Mouse (Mus musculus) 3134 (cell line): ENCODE measurements around the gene Cngb1.

Source experiments
- DNase-seq: peaks from one replicate; pipeline ENCODE4 v3.0.0-alpha.2; 2011; ENCODE audit warnings: low spot score; ENCODE audit not compliant: insufficient read length; ENCODE audit errors: extremely low read depth

The Cngb1 gene

DNA sequence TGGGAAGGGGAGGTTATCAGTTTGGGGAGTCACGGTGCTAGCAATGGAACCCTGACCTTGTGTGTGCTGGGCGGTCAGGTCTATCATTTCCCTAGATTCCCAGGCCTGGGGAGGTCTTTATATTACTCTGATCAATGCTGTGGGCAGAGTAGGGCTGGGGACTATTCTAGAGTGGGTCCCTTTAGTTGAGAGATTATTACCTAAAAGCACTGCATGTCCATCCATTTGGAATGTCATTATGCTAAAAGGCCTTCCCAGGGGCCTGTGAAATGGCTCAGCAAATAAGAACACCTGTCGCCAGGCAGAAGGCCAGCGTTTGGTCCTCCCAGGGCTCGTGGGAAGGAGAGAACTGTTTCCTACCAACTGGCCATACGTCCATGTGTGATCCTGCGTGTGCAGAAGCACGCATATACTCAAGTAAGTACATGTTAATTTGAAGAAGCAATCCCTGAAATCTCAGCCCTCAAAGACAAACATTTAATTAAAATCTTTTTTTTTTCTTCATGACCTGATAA lies 104.3 kb downstream of the Cngb1 start:
- DNase-seq = no peak

DNA sequence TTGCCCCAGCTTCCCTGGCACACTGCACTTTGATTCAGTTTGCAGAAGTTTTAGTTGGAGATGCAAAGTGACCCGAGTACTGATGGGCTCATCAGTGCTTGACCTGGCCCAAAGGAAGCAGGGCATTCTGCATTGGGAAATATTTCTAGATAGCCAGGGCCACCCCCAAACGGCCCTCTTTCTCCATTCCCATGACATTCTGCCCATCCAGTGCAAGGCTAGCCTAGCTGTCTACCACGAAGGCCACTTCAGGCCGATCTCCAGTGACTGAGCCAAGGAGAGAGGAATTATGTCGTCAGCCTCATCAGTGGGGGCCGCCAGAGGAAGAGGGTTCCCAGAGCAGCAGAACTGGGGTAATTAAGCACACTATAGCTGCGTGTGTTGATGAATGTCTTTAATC lies 104.9 kb downstream of the Cngb1 start:
- DNase-seq = no peak

DNA sequence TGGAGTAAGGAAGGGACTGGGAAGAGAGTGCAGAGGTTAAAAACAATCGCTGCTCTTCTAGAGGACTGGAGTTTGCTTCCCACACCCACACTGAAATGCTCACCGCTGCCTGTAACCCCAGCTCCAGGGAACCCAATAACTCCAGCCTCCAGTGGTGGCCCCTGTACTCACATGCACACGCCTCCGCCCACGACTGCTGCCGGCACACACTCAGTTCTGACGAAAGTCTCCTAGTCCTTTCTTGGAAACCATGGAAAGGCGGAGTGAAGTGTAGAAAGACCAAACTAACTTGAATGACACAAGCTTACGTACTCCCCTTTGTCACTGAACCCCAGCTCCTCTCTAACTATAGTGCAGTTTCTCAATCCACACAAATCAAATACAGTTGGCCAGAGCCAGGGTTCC lies 106.4 kb downstream of the Cngb1 start:
- DNase-seq = no peak

DNA sequence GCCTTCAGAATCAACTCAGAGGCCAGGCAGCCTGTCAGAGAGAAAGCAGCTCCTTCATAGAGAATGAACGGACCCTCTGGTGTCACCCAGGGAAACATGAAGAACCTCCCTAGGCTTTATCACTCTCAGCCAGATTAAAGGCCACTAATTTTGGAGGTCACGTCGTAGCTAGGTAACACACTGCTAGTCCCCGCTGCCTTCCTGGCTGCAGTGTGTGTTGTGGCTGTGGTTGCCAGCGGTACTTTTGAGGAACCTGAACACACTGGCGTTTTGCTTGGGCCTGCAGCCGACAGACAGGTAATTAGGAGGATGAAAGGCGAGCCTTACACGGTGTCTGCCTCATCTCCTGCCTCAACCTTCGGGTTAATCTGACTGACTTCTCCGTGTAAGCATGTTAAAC lies 110.7 kb downstream of the Cngb1 start:
- DNase-seq = no peak

GRCm38 (mm10) chr8:95191497-95192175 lies 114.7 kb downstream of the Cngb1 start:
- no peak for DNase-seq
